Mouse (Mus musculus) G1E (cell line): ENCODE measurements around the gene Ppp1r9a.

ENCODE experiments used
- CTCF ChIP-seq: IDR thresholded peaks from 2 replicates; pipeline ENCODE4 v1.5.1; 2012; ENCODE audit warnings: low read depth, low read length, inconsistent platforms, mixed read lengths
- TAL1 ChIP-seq: conservative IDR thresholded peaks from 2 replicates; pipeline ENCODE4 v1.6.1; 2012; ENCODE audit warnings: low read depth, low read length, inconsistent platforms, mixed read lengths

- TF ChIP-seq CTCF (no peak), TAL1 (no peak)
Observed at GRCm38 (mm10) chr6:5120229-5120628, 217.5 kb downstream of the Ppp1r9a start.
